Mouse (Mus musculus): ENCODE data around the gene Tmem95.

DNA sequence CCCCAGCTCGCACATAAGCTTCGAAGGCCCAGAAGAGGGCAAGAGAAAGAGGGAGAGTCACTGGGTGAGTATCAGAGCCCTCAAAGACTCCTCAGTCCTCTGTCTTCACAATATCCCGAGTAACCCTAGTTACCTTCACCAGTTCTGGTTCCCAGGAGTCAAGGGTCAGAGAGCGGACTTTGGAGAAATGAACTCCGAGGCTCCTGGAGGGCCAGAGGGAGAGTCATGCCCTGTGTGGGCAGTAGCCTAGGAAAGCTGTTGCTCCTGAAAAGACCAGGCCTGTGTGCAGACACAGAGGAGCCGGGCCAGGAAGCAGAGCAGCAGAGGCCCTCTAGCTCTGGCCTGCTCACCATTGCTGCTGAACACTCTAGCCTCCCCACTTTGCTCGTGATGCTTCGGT is 6.8 kb upstream of the Tmem95 start:
- no peak for TF ChIP-seq EP300 (IDR thresholded peaks at IDR 0.05; ENCODE audit: low read depth)
- TF ChIP-seq CTCF (IDR thresholded peaks at IDR 0.05; ENCODE audit: low read depth), result no peak

All from liver, embryonic 14.5 days (tissue).